Mouse (Mus musculus) mouse trophoblast stem cell (cell line): ENCODE data around the gene Fbxl18.
"Not testable (repeated sequence)": the region's sequence is repeated elsewhere in the genome, so short reads cannot be mapped to it uniquely, and the experiment has no call there.

Experiments
- in situ Hi-C, 2 experiments: fragments of 300-500 bp; cut with MseI, MboI; formaldehyde crosslinking; loops; 2 replicates in 1 of 2; 3 replicates in 1 of 2; pipeline ENCODE4 v1.15.1; 2025

Fbxl18 gene

GRCm38 (mm10) chr5:142874791-142875512 lies 20.3 kb downstream of the Fbxl18 start:
- in situ Hi-C loops = no loop called here

GRCm38 (mm10) chr5:142873718-142874117 lies 21.5 kb downstream of the Fbxl18 start:
- in situ Hi-C loops = no loop called here

- in situ Hi-C loops = no loop called here
These were observed 23.5 kb downstream of the Fbxl18 start for GRCm38 (mm10) chr5:142871765-142872164.

GRCm38 (mm10) chr5:142869463-142869862 lies 25.8 kb downstream of the Fbxl18 start:
- in situ Hi-C loops = no loop called here

- in situ Hi-C loops = no loop called here
These were observed 37.4 kb downstream of the Fbxl18 start for GRCm38 (mm10) chr5:142857763-142858229.

GRCm38 (mm10) chr5:142856408-142856807 lies 38.8 kb downstream of the Fbxl18 start:
- in situ Hi-C loops = no loop called here

- in situ Hi-C loops = loop anchor here in 1 of 2 experiments (5.0 kb wide), 1 partner anchor 88 kb away; no protein-coding TSS in a partner anchor
These were observed 40.3 kb downstream of the Fbxl18 start for GRCm38 (mm10) chr5:142854877-142855276.

- in situ Hi-C loops = loop anchor here in 1 of 2 experiments (5.0 kb wide), 1 partner anchor 86 kb away; no protein-coding TSS in a partner anchor
These were observed 41.6 kb downstream of the Fbxl18 start for GRCm38 (mm10) chr5:142853585-142853984.

GRCm38 (mm10) chr5:142851681-142852049 lies 43.6 kb downstream of the Fbxl18 start:
- in situ Hi-C loops = loop anchor here in 1 of 2 experiments (5.0 kb wide), 1 partner anchor 84 kb away; no protein-coding TSS in a partner anchor

- in situ Hi-C loops = loop anchor here in 1 of 2 experiments (5.0 kb wide), 1 partner anchor 84 kb away; no protein-coding TSS in a partner anchor
These were observed 44.1 kb downstream of the Fbxl18 start for GRCm38 (mm10) chr5:142850916-142851680.

GRCm38 (mm10) chr5:142850476-142850875 lies 44.7 kb downstream of the Fbxl18 start:
- in situ Hi-C loops = loop anchor here in 1 of 2 experiments (5.0 kb wide), 1 partner anchor 83 kb away; no protein-coding TSS in a partner anchor

- in situ Hi-C loops = no loop called here
These were observed 46.3 kb downstream of the Fbxl18 start for GRCm38 (mm10) chr5:142848911-142849310.

- in situ Hi-C loops = no loop called here
These were observed 47.1 kb downstream of the Fbxl18 start for GRCm38 (mm10) chr5:142848149-142848548.

GRCm38 (mm10) chr5:142844467-142844866 lies 50.8 kb downstream of the Fbxl18 start:
- in situ Hi-C loops = loop anchor here in 1 of 2 experiments (5.0 kb wide), 1 partner anchor 82 kb away; no protein-coding TSS in a partner anchor

- in situ Hi-C loops = loop anchor here in 1 of 2 experiments (5.0 kb wide), 1 partner anchor 80 kb away; no protein-coding TSS in a partner anchor
These were observed 53.0 kb downstream of the Fbxl18 start for GRCm38 (mm10) chr5:142842137-142842642.

- in situ Hi-C loops = loop anchor here in 1 of 2 experiments (5.0 kb wide), 1 partner anchor 79 kb away; no protein-coding TSS in a partner anchor
These were observed 53.7 kb downstream of the Fbxl18 start for GRCm38 (mm10) chr5:142841372-142842136.

- in situ Hi-C loops = not testable (repeated sequence)
These were observed 57.8 kb downstream of the Fbxl18 start for GRCm38 (mm10) chr5:142837427-142837826.

- in situ Hi-C loops = no loop called here
These were observed 58.3 kb downstream of the Fbxl18 start for GRCm38 (mm10) chr5:142836891-142837290.

GRCm38 (mm10) chr5:142833646-142834438 lies 61.4 kb downstream of the Fbxl18 start:
- in situ Hi-C loops = no loop called here

- in situ Hi-C loops = no loop called here
These were observed 69.1 kb downstream of the Fbxl18 start for GRCm38 (mm10) chr5:142826131-142826530.
